Mouse (Mus musculus) thymus, adult 2 months (tissue): Measurements from ENCODE around the gene Igf1r.
A peak's percentile ranks its signal among the peaks of the same experiment; 100 is the strongest.

Experiments used
- CTCF ChIP-seq: fragments of 200-500 bp; IDR thresholded peaks from 2 replicates; pipeline ENCODE4 v1.5.1; 2012; ENCODE audit warnings: mild to moderate bottlenecking, control low read depth, low read length, moderate library complexity, borderline replicate concordance; ENCODE audit not compliant: control insufficient read depth, poor library complexity, insufficient read depth; ENCODE audit errors: extremely low read depth
- POLR2A ChIP-seq: fragments of 200-500 bp; IDR thresholded peaks from 2 replicates; pipeline ENCODE4 v1.6.1; 2012; ENCODE audit warnings: mild to moderate bottlenecking, low read length, control low read depth, moderate library complexity; ENCODE audit not compliant: control insufficient read depth, poor library complexity, insufficient read depth; ENCODE audit errors: extremely low read depth

DNA sequence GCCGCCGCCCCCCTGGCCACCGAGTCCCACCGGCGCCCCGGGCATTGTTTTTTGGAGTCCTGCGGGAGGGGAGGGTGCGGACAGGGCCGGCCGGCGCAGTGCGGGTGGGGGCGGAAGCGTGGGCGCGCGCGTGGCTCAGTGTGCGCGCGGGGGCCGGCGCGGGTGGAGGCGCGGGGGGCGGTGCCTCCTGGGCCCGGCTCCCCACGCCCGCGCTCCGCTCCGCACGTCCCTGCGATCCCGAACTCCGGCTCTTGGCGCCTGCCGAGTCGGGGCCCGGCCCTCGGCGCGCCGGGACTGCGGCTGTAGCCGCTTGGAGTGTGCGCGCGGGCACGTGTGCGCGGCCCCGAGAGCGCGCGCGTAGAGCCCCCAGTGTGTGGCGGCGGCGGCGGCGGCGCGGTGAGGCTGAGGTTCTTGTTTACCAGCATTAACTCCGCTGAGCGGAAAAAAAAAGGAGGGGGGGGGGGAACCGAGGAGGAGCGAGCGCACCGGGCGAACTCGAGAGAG, 1.0 kb upstream of the Igf1r start:
- TF ChIP-seq CTCF (peak; percentile 64; the same call in 1 of the 2 replicates), POLR2A (no peak)
